Mouse (Mus musculus) fat pad, adult 2 months (tissue): ENCODE data around the gene Efcab10.
A peak's percentile ranks its signal among the peaks of the same experiment; 100 is the strongest.

Source experiments
- DNase-seq: peaks from one replicate; pipeline ENCODE4 v3.0.0-alpha.2; 2011; ENCODE audit warnings: low read depth, low spot score; ENCODE audit errors: extremely low read depth

Efcab10 gene

GRCm38 (mm10) chr12:33427293-33427692 is 32.6 kb downstream of the Efcab10 start:
- no peak for DNase-seq

- DNase-seq, result no peak
These were observed 33.1 kb downstream of the Efcab10 start for GRCm38 (mm10) chr12:33427726-33428125.

DNA sequence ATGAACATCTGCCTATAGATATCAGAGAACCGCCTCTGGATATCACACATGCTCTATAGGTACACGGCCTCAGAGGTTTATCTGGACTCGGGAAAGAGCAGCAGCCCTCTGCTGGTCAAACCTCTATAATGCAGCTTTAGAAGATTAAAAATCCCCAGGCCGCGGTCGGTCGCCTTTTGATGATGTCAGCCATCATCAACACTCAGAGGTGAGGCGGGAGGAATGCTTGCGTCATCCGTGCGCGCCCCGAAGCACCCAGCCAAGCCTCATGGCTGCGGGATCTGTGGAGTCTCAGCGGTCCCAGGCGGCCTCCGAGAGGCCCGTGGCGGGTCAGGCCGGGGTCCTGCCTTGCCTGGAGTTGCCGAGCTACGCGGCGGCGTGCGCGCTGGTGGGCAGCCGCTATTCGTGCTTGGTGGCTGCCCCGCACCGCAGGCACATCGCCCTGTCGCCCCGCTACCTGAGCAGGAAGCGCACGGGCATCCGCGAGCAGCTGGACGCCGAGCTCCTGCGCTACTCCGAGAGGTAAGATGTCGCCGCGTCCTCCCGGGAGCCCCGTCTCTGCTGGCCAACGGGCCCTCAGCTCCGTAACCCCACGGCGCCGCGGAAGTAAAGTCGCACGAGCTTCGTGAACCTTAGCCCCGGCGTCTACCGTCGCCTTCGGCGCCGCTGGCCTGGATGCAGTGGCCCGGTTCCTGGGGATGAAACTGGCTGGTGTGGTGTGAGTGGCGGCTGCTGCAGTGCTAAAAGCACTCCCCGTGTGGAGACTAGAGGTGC is 34.9 kb downstream of the Efcab10 start, which contains the start of gene Twistnb:
Gene Twistnb (plus strand): TSS at position 249 of the 774 bp plus-strand sequence.
- peak; percentile 49 for DNase-seq

- no peak for DNase-seq
These were observed 39.2 kb downstream of the Efcab10 start for GRCm38 (mm10) chr12:33433812-33434211.

- no peak for DNase-seq
These were observed 40.1 kb downstream of the Efcab10 start for GRCm38 (mm10) chr12:33434758-33435157.
